Mouse (Mus musculus) C2C12 (cell line): Measurements from ENCODE around the gene Siae. TPM values are rescaled to one million over a fixed set of nuclear protein-coding genes. Genes with fewer than 3 reads are reported as not detected.

Experiments used
- H3K27me3 ChIP-seq: one replicate; pipeline ENCODE4 v1.6.1; 2011; ENCODE audit not compliant: control insufficient read depth, insufficient read depth, insufficient read length
- H3K36me3 ChIP-seq: one replicate; pipeline ENCODE4 v1.6.1; 2011; ENCODE audit not compliant: control insufficient read depth, insufficient read depth
- H3K4me3 ChIP-seq: one replicate; pipeline ENCODE4 v1.5.1; 2011; ENCODE audit warnings: mild to moderate bottlenecking, control low read depth; ENCODE audit not compliant: poor library complexity, insufficient read depth, severe bottlenecking
- H3K79me2 ChIP-seq: one replicate; pipeline ENCODE4 v1.6.1; 2011; ENCODE audit not compliant: control insufficient read depth, insufficient read depth
- H3K79me3 ChIP-seq: one replicate; pipeline ENCODE4 v1.6.1; 2011; ENCODE audit warnings: low read depth, control low read depth
- H3ac ChIP-seq: one replicate; pipeline ENCODE3; 2011; ENCODE audit warnings: low read depth; ENCODE audit not compliant: control insufficient read depth, insufficient read length
- CEBPB ChIP-seq: IDR thresholded peaks from one replicate; pipeline ENCODE4 v1.6.1; 2011; ENCODE audit warnings: low read depth, mild to moderate bottlenecking, control low read depth, moderate library complexity
- CTCF ChIP-seq: IDR thresholded peaks from one replicate; pipeline ENCODE4 v1.5.1; 2011; ENCODE audit not compliant: control insufficient read depth, insufficient read depth, insufficient read length
- FOSL1 ChIP-seq: IDR thresholded peaks from one replicate; pipeline ENCODE4 v1.8.0; 2011; ENCODE audit warnings: mild to moderate bottlenecking, low read length; ENCODE audit not compliant: poor library complexity, insufficient read depth, severe bottlenecking
- MAX ChIP-seq: IDR thresholded peaks from one replicate; pipeline ENCODE4 v1.6.1; 2011; ENCODE audit warnings: mild to moderate bottlenecking, control low read depth
- MYOD1 ChIP-seq: IDR thresholded peaks from one replicate; pipeline ENCODE4 v1.6.1; 2011; ENCODE audit warnings: low read depth; ENCODE audit not compliant: control insufficient read depth, insufficient read length
- MYOG ChIP-seq: IDR thresholded peaks from one replicate; pipeline ENCODE4 v1.6.1; 2011; ENCODE audit not compliant: control insufficient read depth, insufficient read length; ENCODE audit errors: extremely low read depth
- USF1 ChIP-seq: IDR thresholded peaks from one replicate; pipeline ENCODE4 v1.6.1; 2011; ENCODE audit warnings: low read depth, mild to moderate bottlenecking, control low read depth, moderate library complexity
- polyA plus RNA-seq: library from polyadenylated mRNA; unstranded; fragments of >200 nt; fragmentation: generic; extraction: Trizol; gene quantifications from one replicate; pipeline ENCODE4 v1.2.1, GENCODE M21; 2012; ENCODE audit warnings: missing spikeins

The Siae gene
- polyA plus RNA-seq, 1 experiment: 0.51 TPM

DNA sequence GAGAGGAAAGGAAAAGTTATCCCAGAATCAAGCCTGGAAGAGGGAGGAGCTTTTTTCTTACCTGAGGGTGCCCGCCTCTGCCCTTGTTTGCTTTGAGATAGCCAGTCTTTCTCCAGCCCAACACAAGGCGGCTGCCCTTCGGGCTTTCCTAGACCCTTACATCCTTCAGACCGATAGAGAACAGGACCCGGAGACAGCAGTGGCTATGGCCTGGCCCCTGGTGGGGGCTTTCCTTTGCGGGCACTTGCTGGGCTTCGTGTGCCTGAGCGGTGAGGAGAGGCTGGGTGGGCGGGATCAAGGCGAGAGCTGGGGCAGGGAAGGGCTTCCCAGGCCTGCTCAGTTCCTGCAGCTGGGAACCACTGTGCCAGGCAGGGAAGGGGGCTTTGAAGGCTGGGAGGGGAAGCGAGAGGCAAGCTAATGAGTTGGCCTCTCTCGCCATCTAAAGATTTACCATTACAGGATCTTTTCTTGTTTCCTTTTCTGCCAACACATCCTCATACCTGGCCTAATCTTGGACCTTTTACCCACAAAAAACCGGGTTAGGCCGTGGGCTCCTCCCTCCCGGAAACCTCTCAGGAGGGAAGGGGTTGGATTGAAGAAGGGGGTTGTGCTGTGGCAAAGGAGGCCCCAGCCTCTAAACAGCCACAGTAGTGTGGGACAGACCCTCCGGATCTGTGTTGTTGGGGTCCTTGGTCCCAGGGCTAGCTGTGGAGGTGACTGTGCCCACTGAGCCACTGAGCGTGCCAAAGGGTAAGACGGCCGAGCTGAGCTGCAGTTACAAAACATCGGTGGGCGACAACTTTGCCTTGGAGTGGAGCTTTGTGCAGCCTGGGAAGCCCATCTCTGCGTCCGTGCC, 16.1 kb upstream of the Siae start, which contains the start of gene Vsig2:
Gene Vsig2, plus strand, starts transcription at position 86 of the 856 bp plus-strand sequence.
- H3K4me3 ChIP-seq: no peak within 1 kb of the TSS

DNA sequence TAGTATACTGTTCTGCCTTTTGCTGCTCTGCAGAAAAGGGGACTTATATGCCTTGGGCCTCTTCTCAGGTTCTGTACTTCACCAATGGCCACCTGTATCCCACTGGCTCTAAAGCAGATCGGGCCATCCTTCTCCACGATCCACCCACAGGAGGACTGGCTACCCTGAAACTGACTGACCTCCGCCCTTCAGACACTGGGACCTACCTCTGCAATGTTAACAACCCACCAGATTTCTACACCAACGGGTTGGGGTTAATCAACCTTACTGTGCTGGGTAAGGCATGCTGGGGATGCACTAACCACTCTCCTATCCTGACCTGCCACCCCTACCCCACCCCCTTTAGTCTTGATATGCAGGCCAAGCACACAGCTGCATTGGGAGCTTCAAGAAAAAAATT, 15.3 kb upstream of the Siae start:
- Histone ChIP-seq H3K79me2 (no peaks in the 10 kb centered on the region), H3K36me3 (no peaks in the 10 kb centered on the region), H3ac (no peak overlapping the region), H3K27me3 (no peaks in the 10 kb centered on the region), H3K4me3 (no peak overlapping the region), H3K79me3 (no peaks in the 10 kb centered on the region)
- TF ChIP-seq CTCF (no peak), MAX (no peak), FOSL1 (no peak), CEBPB (no peak), MYOG (no peak), MYOD1 (no peak), USF1 (no peak)

More for the DNA sequence above, 16.1 kb upstream of the Siae start, which contains the start of gene Vsig2:
- H3ac ChIP-seq: no peak within 1 kb of the TSS
- no peaks in the 10 kb centered on the region for H3K79me3 ChIP-seq
- TF ChIP-seq MAX: no peak
- no peak for TF ChIP-seq MYOD1
- TF ChIP-seq MYOG: no peak
- no peak for TF ChIP-seq CEBPB
- TF ChIP-seq USF1: no peak
- no peak for TF ChIP-seq FOSL1
- TF ChIP-seq CTCF: no peak
- H3K79me2 ChIP-seq: no peaks in the 10 kb centered on the region
- H3K27me3 ChIP-seq: no peaks in the 10 kb centered on the region
- no peaks in the 10 kb centered on the region for H3K36me3 ChIP-seq

DNA sequence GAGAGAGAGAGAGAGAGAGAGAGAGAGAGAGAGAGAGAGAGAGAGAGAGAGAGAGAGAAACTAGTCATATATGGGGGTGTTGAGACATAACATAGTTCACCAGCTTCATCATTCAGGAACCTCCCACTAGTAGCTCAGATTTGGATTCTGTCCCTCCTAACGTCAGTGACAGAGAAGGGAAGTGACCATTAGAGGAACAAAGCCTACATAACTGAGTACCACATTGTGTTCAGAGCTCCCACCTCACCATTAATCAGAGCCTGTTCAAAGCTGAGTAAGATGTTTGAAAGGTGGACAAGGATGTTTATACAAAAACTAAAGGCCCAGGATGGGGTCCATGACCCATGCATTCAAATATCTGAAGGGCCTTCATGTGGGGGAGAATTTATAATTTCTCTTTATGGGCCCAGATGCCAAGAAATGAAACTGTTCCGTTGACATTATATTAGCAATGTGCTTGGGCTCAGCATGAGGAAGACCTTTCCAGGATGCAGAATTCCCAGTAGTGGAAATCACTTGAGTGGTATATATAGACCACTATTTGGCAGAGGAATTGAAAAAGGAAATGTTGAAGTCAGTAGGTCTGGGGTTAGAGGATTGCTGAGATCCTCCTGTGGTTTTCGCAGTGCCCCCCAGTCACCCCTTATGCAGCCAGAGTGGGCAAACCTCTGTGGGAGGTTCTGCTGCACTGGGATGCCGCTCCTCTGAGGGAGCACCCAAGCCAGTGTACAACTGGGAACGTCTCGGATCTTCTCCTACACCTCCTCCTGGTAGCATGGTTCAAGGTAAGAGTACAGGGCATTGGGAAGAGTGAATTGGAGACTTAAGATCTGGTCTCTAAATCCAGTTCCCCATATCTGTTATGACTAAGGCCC, 14.6 kb upstream of the Siae start:
- no peaks in the 10 kb centered on the region for H3K36me3 ChIP-seq

DNA sequence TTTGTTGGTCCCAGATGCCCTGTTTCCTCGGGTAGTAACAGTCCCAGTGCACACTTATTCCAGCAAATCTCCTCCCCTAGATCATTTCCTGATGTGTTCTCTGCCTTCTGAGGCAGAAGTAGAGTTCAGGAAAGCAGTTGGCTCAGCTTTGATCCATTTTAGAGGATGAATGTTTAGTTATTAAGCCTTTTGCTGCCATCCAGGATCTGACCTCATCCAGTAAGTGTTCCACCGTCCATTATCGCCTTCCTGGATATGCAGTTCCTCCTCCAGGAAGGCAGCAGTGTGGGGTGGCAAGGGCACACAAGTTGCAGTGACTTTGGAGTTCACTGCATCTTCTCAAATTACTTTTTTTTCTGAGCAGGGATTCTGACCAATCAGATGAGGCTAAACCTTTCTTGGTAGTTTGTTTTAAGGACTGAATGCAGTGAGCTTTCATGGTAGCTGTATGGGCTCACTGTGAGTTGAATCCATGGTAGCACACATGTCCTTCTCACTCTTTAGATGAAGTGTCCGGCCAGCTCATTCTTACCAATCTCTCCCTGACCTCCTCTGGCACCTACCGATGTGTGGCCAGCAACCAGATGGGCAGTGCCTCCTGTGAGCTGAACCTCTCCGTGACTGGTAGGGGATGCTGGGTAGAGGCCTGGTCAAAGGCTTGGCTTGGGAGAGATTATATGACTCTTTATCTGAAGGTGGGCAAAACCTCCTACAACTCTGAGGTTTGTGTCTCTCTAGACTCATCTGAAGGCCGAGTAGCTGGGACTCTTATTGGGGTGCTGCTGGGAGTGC, 13.5 kb upstream of the Siae start:
- Histone ChIP-seq H3K79me2 (no peaks in the 10 kb centered on the region), H3ac (no peak overlapping the region), H3K4me3 (no peak overlapping the region), H3K27me3 (no peaks in the 10 kb centered on the region), H3K79me3 (no peaks in the 10 kb centered on the region), H3K36me3 (no peaks in the 10 kb centered on the region)
- TF ChIP-seq MAX (no peak), FOSL1 (no peak), CEBPB (no peak), MYOD1 (no peak), USF1 (no peak), MYOG (no peak), CTCF (no peak)

More for the DNA sequence above, 14.6 kb upstream of the Siae start:
- no peaks in the 10 kb centered on the region for H3K79me3 ChIP-seq
- H3ac ChIP-seq: no peak overlapping the region
- H3K4me3 ChIP-seq: no peak overlapping the region
- TF ChIP-seq MYOD1: no peak
- no peak for TF ChIP-seq USF1
- no peak for TF ChIP-seq CTCF
- TF ChIP-seq MAX: no peak
- no peak for TF ChIP-seq FOSL1
- TF ChIP-seq CEBPB: no peak
- TF ChIP-seq MYOG: no peak
- no peaks in the 10 kb centered on the region for H3K79me2 ChIP-seq
- H3K27me3 ChIP-seq: no peaks in the 10 kb centered on the region

DNA sequence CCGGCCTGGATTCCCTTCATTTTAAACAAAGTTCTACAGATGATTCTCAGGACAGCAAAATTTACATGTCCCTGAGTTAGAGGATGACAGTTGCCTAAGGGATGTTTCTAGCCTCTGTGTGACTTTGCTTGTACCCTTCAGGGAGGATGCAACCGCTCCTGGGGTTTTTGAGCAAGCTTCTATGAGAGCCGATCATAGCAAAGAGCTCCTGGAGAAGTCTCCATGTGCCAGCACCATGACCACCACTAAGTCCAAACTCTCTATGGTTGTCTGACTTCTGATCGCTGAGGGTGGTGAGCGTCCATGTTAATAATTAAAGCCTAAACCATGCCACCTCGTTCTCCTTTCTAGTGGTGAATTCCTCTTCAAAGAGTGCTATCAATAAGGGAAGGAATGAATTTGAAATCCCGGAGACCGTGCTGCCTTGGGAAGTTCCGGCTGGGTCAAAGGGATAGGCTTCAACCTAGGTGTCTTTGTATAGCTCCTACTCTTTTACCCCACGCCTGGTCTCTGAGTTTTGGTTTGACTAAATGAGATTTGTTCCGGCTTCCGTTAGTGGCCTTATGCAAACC, 11.5 kb upstream of the Siae start:
- no peaks in the 10 kb centered on the region for H3K79me3 ChIP-seq
- H3K27me3 ChIP-seq: no peaks in the 10 kb centered on the region
- no peak overlapping the region for H3ac ChIP-seq
- H3K36me3 ChIP-seq: no peaks in the 10 kb centered on the region
- TF ChIP-seq MYOG (no peak), USF1 (no peak), FOSL1 (no peak), CEBPB (no peak), MYOD1 (no peak), MAX (no peak), CTCF (no peak)
- H3K4me3 ChIP-seq: no peak overlapping the region
- no peaks in the 10 kb centered on the region for H3K79me2 ChIP-seq
